Mouse (Mus musculus): ENCODE results near the gene Sae1.

DNA sequence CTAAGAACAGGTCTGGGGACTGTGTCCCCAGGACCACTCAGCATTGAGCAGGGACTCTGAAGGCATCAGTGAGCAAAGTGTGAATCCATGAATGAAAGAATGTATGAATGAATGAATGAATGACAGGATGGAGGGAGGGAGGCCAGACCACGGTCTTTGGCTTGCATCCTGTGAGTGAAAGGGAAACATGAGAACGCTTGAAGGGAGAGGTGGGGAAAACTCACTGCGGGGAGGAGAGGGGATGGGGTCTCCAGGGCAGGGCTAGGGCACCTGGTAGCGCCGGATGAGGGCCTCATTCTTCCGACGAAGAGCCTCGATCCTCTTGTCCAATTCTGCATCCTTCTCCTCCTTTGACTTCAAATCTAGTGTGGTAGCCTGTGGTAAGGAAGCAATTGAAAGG lies 103.6 kb downstream of the Sae1 start:
- TF ChIP-seq MYOD1 (IDR thresholded peaks at IDR 0.05; ENCODE audit: control insufficient read depth in 1 of 3, insufficient read length in 2 of 3, low read depth in 2 of 3), result no peak
- no peak for TF ChIP-seq POLR2A (IDR thresholded peaks at IDR 0.05; ENCODE audit: insufficient read length, low read depth)
- no peak for TF ChIP-seq USF1 (IDR thresholded peaks at IDR 0.05; ENCODE audit: low read depth)
- TF ChIP-seq MYOG (IDR thresholded peaks at IDR 0.05; ENCODE audit: control insufficient read depth in 1 of 3, insufficient read depth in 1 of 3, insufficient read length in 2 of 3, low read depth in 2 of 3), result no peak
- no peak for TF ChIP-seq E2F4 (IDR thresholded peaks at IDR 0.05; ENCODE audit: insufficient read depth)
- no peak for TF ChIP-seq POLR2AphosphoS2 (IDR thresholded peaks at IDR 0.05; ENCODE audit: insufficient read length, low read depth)
- TF ChIP-seq TCF12 (IDR thresholded peaks at IDR 0.05; ENCODE audit: insufficient read depth, poor library complexity, severe bottlenecking), result no peak
- TF ChIP-seq SRF (IDR thresholded peaks at IDR 0.05; ENCODE audit: control insufficient read depth, insufficient read length, low read depth), result no peak
- TF ChIP-seq MAX (IDR thresholded peaks at IDR 0.05; ENCODE audit: low read depth), result no peak
